Mouse (Mus musculus) midbrain, embryonic 13.5 days (tissue): ENCODE measurements around the gene Hook1. TPM values are rescaled to one million over a fixed set of nuclear protein-coding genes. Genes with fewer than 3 reads are reported as not detected.
A peak's percentile ranks its signal among the peaks of the same experiment; 100 is the strongest.

ENCODE experiments used
- ATAC-seq: fragments of 200-750 bp; cut with Nextera tagmentation; 2 replicates; pipeline ENCODE4 v1.8.0; 2017; ENCODE audit warnings: mild to moderate bottlenecking, moderate TSS enrichment, moderate library complexity
- H3K27ac ChIP-seq: fragments of 300-500 bp; sonication (generic); 2 replicates; pipeline ENCODE4 v1.5.1; 2015; ENCODE audit warnings: inconsistent platforms, mild to moderate bottlenecking, moderate library complexity
- H3K27me3 ChIP-seq: fragments of 300-500 bp; sonication (generic); 2 replicates; pipeline ENCODE4 v1.6.1; 2015; ENCODE audit warnings: mild to moderate bottlenecking, inconsistent platforms
- H3K36me3 ChIP-seq: fragments of 300-500 bp; sonication (generic); 2 replicates; pipeline ENCODE4 v1.6.1; 2015; ENCODE audit warnings: mild to moderate bottlenecking, inconsistent platforms
- H3K4me1 ChIP-seq: fragments of 300-500 bp; sonication (generic); replicated peaks from 2 replicates; pipeline ENCODE4 v1.6.1; 2015; ENCODE audit warnings: inconsistent platforms
- H3K4me2 ChIP-seq: fragments of 300-500 bp; sonication (generic); replicated peaks from 2 replicates; pipeline ENCODE4 v1.6.1; 2015; ENCODE audit warnings: moderate library complexity, mild to moderate bottlenecking, inconsistent platforms
- H3K4me3 ChIP-seq: fragments of 300-500 bp; sonication (generic); replicated peaks from 2 replicates; pipeline ENCODE4 v1.5.1; 2015; ENCODE audit warnings: mild to moderate bottlenecking, inconsistent platforms
- H3K9ac ChIP-seq: fragments of 300-500 bp; sonication (generic); replicated peaks from 2 replicates; pipeline ENCODE4 v1.6.1; 2015; ENCODE audit warnings: mild to moderate bottlenecking, inconsistent platforms
- H3K9me3 ChIP-seq: fragments of 300-500 bp; sonication (generic); 2 replicates; pipeline ENCODE4 v1.6.1; 2016; ENCODE audit warnings: mild to moderate bottlenecking, inconsistent platforms
- WGBS: fragments of 180-500 bp; shearing (Covaris S2); methylation state at CpG from one replicate; pipeline ENCODE4 v1.1.7; 2015; 5-methylcytosine and 5-hydroxymethylcytosine counted together
- polyA plus RNA-seq: library from polyadenylated mRNA; unstranded; fragments of >200 nt; fragmentation: Nextera tagmentation; extraction: Ambion mirVana; gene quantifications from 2 replicates; pipeline ENCODE4 v1.2.1, GENCODE M21; 2015

Gene Hook1
- 51.6 and 58.9 TPM in 2 replicates for polyA plus RNA-seq

GRCm38 (mm10) chr4:95966928-95967724 lies at the start of gene Hook1:
TSS of gene Hook1 (plus strand) at chr4:95967240.
- H3K27me3 ChIP-seq = no peaks in the 10 kb centered on the region
- H3K36me3 ChIP-seq = no peaks in the 10 kb centered on the region
- WGBS = under 1% methylated on average over 72 of the region's 82 CpGs
- H3K9me3 ChIP-seq = no peaks in the 10 kb centered on the region
- H3K4me2 ChIP-seq = peak within 1 kb of the TSS; percentile 78
- H3K9ac ChIP-seq = peak within 1 kb of the TSS; percentile 87
- H3K4me3 ChIP-seq = peak within 1 kb of the TSS; percentile 76
- peak within 1 kb of the TSS; percentile 88 for H3K27ac ChIP-seq
- H3K4me1 ChIP-seq = peaks cover 17% of the 10 kb centered on the region
- peak; percentile 100 for ATAC-seq

GRCm38 (mm10) chr4:95917703-95918102 lies 49.3 kb upstream of the Hook1 start:
- Histone ChIP-seq H3K36me3 (no peaks in the 10 kb centered on the region), H3K4me3 (no peak overlapping the region), H3K27me3 (no peaks in the 10 kb centered on the region), H3K4me2 (no peak overlapping the region), H3K27ac (no peak overlapping the region), H3K9ac (no peak overlapping the region), H3K4me1 (peaks cover 13% of the 10 kb centered on the region; the same call in 1 of the 2 replicates), H3K9me3 (no peaks in the 10 kb centered on the region)
- no peak for ATAC-seq
- WGBS = 89% methylated on average over 6 of the region's 6 CpGs

GRCm38 (mm10) chr4:95920448-95920847 lies 46.6 kb upstream of the Hook1 start:
- Histone ChIP-seq H3K4me2 (no peak overlapping the region), H3K27me3 (no peaks in the 10 kb centered on the region), H3K4me3 (no peak overlapping the region), H3K4me1 (peaks cover 13% of the 10 kb centered on the region; the same call in 1 of the 2 replicates), H3K9ac (no peak overlapping the region), H3K27ac (no peak overlapping the region), H3K9me3 (no peaks in the 10 kb centered on the region), H3K36me3 (no peaks in the 10 kb centered on the region)
- WGBS = 93% methylated on average over 4 of the region's 4 CpGs
- ATAC-seq = no peak

- no peaks in the 10 kb centered on the region for H3K36me3 ChIP-seq
- H3K27ac ChIP-seq = no peak overlapping the region
- no peaks in the 10 kb centered on the region for H3K4me1 ChIP-seq
- 14% methylated on average over 7 of the region's 7 CpGs for WGBS
- H3K9me3 ChIP-seq = no peaks in the 10 kb centered on the region
- no peak overlapping the region for H3K9ac ChIP-seq
- H3K27me3 ChIP-seq = no peaks in the 10 kb centered on the region
- no peak overlapping the region for H3K4me2 ChIP-seq
- no peak overlapping the region for H3K4me3 ChIP-seq
- peak; percentile 83 for ATAC-seq
Measured at GRCm38 (mm10) chr4:95924210-95925184, 42.5 kb upstream of the Hook1 start.

GRCm38 (mm10) chr4:95928846-95929245 lies 38.2 kb upstream of the Hook1 start:
- Histone ChIP-seq H3K9me3 (no peaks in the 10 kb centered on the region), H3K4me3 (no peak overlapping the region), H3K4me2 (no peak overlapping the region), H3K4me1 (no peaks in the 10 kb centered on the region), H3K36me3 (no peaks in the 10 kb centered on the region), H3K9ac (no peak overlapping the region), H3K27me3 (no peaks in the 10 kb centered on the region), H3K27ac (no peak overlapping the region)
- ATAC-seq = no peak
- WGBS = 89% methylated on average over 1 of the region's 1 CpGs

- Histone ChIP-seq H3K27ac (no peak overlapping the region), H3K4me1 (no peaks in the 10 kb centered on the region), H3K27me3 (no peaks in the 10 kb centered on the region), H3K4me2 (no peak overlapping the region), H3K36me3 (no peaks in the 10 kb centered on the region), H3K4me3 (no peak overlapping the region), H3K9ac (no peak overlapping the region), H3K9me3 (no peaks in the 10 kb centered on the region)
- 85% methylated on average over 1 of the region's 1 CpGs for WGBS
- no peak for ATAC-seq
Measured at GRCm38 (mm10) chr4:95929936-95930335, 37.1 kb upstream of the Hook1 start.

- no peak overlapping the region for H3K27ac ChIP-seq
- H3K9me3 ChIP-seq = no peaks in the 10 kb centered on the region
- WGBS = 73% methylated on average over 2 of the region's 2 CpGs
- no peaks in the 10 kb centered on the region for H3K27me3 ChIP-seq
- H3K4me1 ChIP-seq = no peaks in the 10 kb centered on the region
- no peak overlapping the region for H3K4me2 ChIP-seq
- H3K9ac ChIP-seq = no peak overlapping the region
- no peak for ATAC-seq
- H3K4me3 ChIP-seq = no peak overlapping the region
- no peaks in the 10 kb centered on the region for H3K36me3 ChIP-seq
Measured at GRCm38 (mm10) chr4:95931331-95931730, 35.7 kb upstream of the Hook1 start.

- Histone ChIP-seq H3K27ac (no peak overlapping the region), H3K9me3 (no peaks in the 10 kb centered on the region), H3K36me3 (no peaks in the 10 kb centered on the region), H3K4me3 (no peak overlapping the region), H3K9ac (no peak overlapping the region), H3K4me1 (no peaks in the 10 kb centered on the region), H3K4me2 (no peak overlapping the region), H3K27me3 (no peaks in the 10 kb centered on the region)
- no peak for ATAC-seq
- 91% methylated on average over 9 of the region's 9 CpGs for WGBS
Measured at GRCm38 (mm10) chr4:95933801-95934356, 33.2 kb upstream of the Hook1 start.

- Histone ChIP-seq H3K4me2 (no peak overlapping the region), H3K9me3 (no peaks in the 10 kb centered on the region), H3K27me3 (no peaks in the 10 kb centered on the region), H3K36me3 (no peaks in the 10 kb centered on the region), H3K27ac (no peak overlapping the region), H3K9ac (no peak overlapping the region), H3K4me1 (no peaks in the 10 kb centered on the region), H3K4me3 (no peak overlapping the region)
- WGBS = 75% methylated on average over 4 of the region's 4 CpGs
- no peak for ATAC-seq
Measured at GRCm38 (mm10) chr4:95934384-95935035, 32.5 kb upstream of the Hook1 start.

GRCm38 (mm10) chr4:95938701-95939100 lies 28.3 kb upstream of the Hook1 start:
- Histone ChIP-seq H3K36me3 (no peaks in the 10 kb centered on the region), H3K9me3 (no peaks in the 10 kb centered on the region), H3K27me3 (no peaks in the 10 kb centered on the region), H3K4me2 (no peak overlapping the region), H3K9ac (no peak overlapping the region), H3K4me3 (no peak overlapping the region), H3K4me1 (no peaks in the 10 kb centered on the region), H3K27ac (no peak overlapping the region)
- 78% methylated on average over 3 of the region's 3 CpGs for WGBS
- no peak for ATAC-seq

- H3K9me3 ChIP-seq = no peaks in the 10 kb centered on the region
- H3K36me3 ChIP-seq = no peaks in the 10 kb centered on the region
- no peak overlapping the region for H3K4me3 ChIP-seq
- no peaks in the 10 kb centered on the region for H3K4me1 ChIP-seq
- no peak overlapping the region for H3K4me2 ChIP-seq
- 79% methylated on average over 1 of the region's 1 CpGs for WGBS
- H3K9ac ChIP-seq = no peak overlapping the region
- H3K27me3 ChIP-seq = no peaks in the 10 kb centered on the region
- no peak for ATAC-seq
- no peak overlapping the region for H3K27ac ChIP-seq
Measured at GRCm38 (mm10) chr4:95947896-95948295, 19.1 kb upstream of the Hook1 start.
